Mouse (Mus musculus) embryo, embryonic 11 days (tissue): Measurements from ENCODE around the gene Ldb2.

Experiments
- DNase-seq: peaks from one replicate; pipeline ENCODE4 v3.0.0-alpha.2; 2015

Gene Ldb2

GRCm38 (mm10) chr5:44538000-44538395 lies 261.5 kb downstream of the Ldb2 start:
- peak; percentile 83 for DNase-seq

GRCm38 (mm10) chr5:44537316-44537999 lies 262.0 kb downstream of the Ldb2 start:
- no peak for DNase-seq

GRCm38 (mm10) chr5:44529466-44529865 lies 270.0 kb downstream of the Ldb2 start:
- DNase-seq: no peak

GRCm38 (mm10) chr5:44529001-44529400 lies 270.5 kb downstream of the Ldb2 start:
- no peak for DNase-seq

GRCm38 (mm10) chr5:44505221-44505620 lies 294.3 kb downstream of the Ldb2 start:
- no peak for DNase-seq

GRCm38 (mm10) chr5:44504786-44505185 lies 294.7 kb downstream of the Ldb2 start:
- no peak for DNase-seq

GRCm38 (mm10) chr5:44498229-44498628 lies 301.3 kb downstream of the Ldb2 start:
- no peak for DNase-seq

GRCm38 (mm10) chr5:44496854-44497253 lies 302.6 kb downstream of the Ldb2 start:
- no peak for DNase-seq

GRCm38 (mm10) chr5:44495092-44495491 lies 304.4 kb downstream of the Ldb2 start:
- DNase-seq: no peak

- DNase-seq: no peak
Measured at GRCm38 (mm10) chr5:44494133-44494532, 305.3 kb downstream of the Ldb2 start.

GRCm38 (mm10) chr5:44491526-44491925 lies 308.0 kb downstream of the Ldb2 start:
- no peak for DNase-seq

- no peak for DNase-seq
Measured at GRCm38 (mm10) chr5:44490462-44490861, 309.0 kb downstream of the Ldb2 start.

GRCm38 (mm10) chr5:44483426-44484106 lies 315.9 kb downstream of the Ldb2 start:
- DNase-seq: peak; percentile 63

- DNase-seq: no peak
Measured at GRCm38 (mm10) chr5:44481406-44481805, 318.1 kb downstream of the Ldb2 start.

GRCm38 (mm10) chr5:44476356-44476755 lies 323.1 kb downstream of the Ldb2 start:
- peak; percentile 72 for DNase-seq

GRCm38 (mm10) chr5:44475543-44475942 lies 323.9 kb downstream of the Ldb2 start:
- DNase-seq: no peak

- no peak for DNase-seq
Measured at GRCm38 (mm10) chr5:44473857-44474762, 325.4 kb downstream of the Ldb2 start.

- DNase-seq: no peak
Measured at GRCm38 (mm10) chr5:44465238-44465637, 334.2 kb downstream of the Ldb2 start.
